Mouse (Mus musculus): ENCODE data around the gene Tbl1x. TPM values are rescaled to one million over a fixed set of nuclear protein-coding genes. Genes with fewer than 3 reads are reported as not detected.

Gene Tbl1x
- polyA plus RNA-seq, 1 experiment = 70.4 TPM

DNA sequence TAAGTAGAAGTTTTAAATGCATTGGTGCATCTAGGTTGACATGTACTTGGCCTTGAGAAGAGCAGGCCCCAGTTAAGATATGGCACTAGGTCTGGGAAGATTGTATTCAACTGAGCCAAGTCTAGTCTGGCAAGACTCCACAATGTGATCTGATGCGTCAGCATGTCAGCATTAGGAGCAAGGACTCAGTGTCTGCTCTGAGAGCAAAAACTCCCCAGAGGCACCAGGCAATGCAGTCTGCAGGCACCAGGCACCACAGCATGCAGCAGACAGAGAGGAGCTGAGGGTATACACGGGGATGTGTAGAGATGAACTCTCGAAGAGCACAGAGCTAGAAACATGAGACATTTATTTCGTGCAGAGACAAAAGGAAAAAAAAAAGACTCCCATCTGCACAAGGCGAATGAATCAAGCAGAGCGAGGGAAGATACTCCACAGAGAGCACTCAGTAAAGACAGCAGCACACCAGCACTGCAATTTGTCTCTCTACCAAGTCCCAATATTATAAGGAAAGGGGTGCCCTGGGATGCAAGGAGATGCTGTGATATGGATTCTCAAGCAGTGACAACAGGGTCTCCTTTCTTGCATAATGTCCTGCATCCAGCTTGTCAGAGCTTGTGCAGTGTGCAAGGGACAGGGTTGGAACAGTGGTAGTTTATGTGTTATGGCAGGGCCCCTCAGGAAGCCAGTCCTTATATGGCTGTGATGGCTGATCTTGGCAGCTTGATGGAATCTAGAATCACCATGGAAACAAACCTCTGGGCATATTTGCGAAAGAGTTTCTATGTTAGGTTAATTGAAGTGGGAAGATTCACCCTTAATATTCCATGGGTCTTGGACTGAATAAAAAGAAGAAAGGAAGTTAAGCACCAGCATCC, 22.7 kb upstream of the Tbl1x start:
- Histone ChIP-seq H3K27me3 (ENCODE audit: control insufficient read depth, insufficient read depth, low read length, poor library complexity, severe bottlenecking) (no peaks in the 10 kb centered on the region), H3K36me3 (ENCODE audit: control insufficient read depth, insufficient read depth, low read length, poor library complexity, severe bottlenecking) (no peaks in the 10 kb centered on the region), H3K9me3 (replicated peaks; ENCODE audit: control insufficient read depth, insufficient read depth, low read length, poor library complexity, severe bottlenecking) (no peaks in the 10 kb centered on the region), H3K4me3 (ENCODE audit: low read depth, low read length) (no peak overlapping the region), H3K4me1 (ENCODE audit: control insufficient read depth, insufficient read depth, low read length) (no peaks in the 10 kb centered on the region), H3K9ac (ENCODE audit: low read depth, poor library complexity, severe bottlenecking) (no peak overlapping the region), H3K27ac (ENCODE audit: insufficient read depth, low read length) (no peak overlapping the region)
- no peak for TF ChIP-seq POLR2A (IDR thresholded peaks at IDR 0.05; ENCODE audit: insufficient read depth, low read length)
- TF ChIP-seq EP300 (IDR thresholded peaks at IDR 0.05; ENCODE audit: insufficient read depth, low read depth, low read length) = no peak
- TF ChIP-seq CTCF (IDR thresholded peaks at IDR 0.05; ENCODE audit: low read depth, low read length) = no peak

DNA sequence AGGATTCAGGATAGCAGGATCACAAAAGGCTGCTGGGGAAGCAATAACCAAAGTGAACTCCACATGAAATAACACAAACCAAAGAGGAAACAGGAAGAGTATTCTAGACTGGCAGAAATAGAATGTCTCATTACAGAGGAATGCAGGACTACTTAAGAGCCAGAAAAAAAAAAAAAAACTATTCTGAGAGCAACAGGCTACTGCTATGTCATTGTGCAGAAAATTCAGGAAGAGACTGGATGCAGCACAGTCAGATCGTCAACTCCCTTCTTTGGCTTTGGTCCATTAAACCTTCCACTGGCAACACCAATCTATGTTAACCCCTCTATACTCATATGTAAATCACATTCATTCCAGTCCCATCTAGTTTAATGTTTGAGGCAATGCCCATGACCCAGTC, 20.7 kb upstream of the Tbl1x start:
- H3K4me1 ChIP-seq (ENCODE audit: control insufficient read depth, insufficient read depth, low read length) = no peaks in the 10 kb centered on the region
- no peaks in the 10 kb centered on the region for H3K27me3 ChIP-seq (ENCODE audit: control insufficient read depth, insufficient read depth, low read length, poor library complexity, severe bottlenecking)
- no peak for TF ChIP-seq CTCF (IDR thresholded peaks at IDR 0.05; ENCODE audit: low read depth, low read length)
- TF ChIP-seq EP300 (IDR thresholded peaks at IDR 0.05; ENCODE audit: insufficient read depth, low read depth, low read length) = no peak
- no peak overlapping the region for H3K27ac ChIP-seq (ENCODE audit: insufficient read depth, low read length)
- no peaks in the 10 kb centered on the region for H3K36me3 ChIP-seq (ENCODE audit: control insufficient read depth, insufficient read depth, low read length, poor library complexity, severe bottlenecking)
- no peak overlapping the region for H3K9ac ChIP-seq (ENCODE audit: low read depth, poor library complexity, severe bottlenecking)
- no peak overlapping the region for H3K4me3 ChIP-seq (ENCODE audit: low read depth, low read length)
- no peaks in the 10 kb centered on the region for H3K9me3 ChIP-seq (replicated peaks; ENCODE audit: control insufficient read depth, insufficient read depth, low read length, poor library complexity, severe bottlenecking)

DNA sequence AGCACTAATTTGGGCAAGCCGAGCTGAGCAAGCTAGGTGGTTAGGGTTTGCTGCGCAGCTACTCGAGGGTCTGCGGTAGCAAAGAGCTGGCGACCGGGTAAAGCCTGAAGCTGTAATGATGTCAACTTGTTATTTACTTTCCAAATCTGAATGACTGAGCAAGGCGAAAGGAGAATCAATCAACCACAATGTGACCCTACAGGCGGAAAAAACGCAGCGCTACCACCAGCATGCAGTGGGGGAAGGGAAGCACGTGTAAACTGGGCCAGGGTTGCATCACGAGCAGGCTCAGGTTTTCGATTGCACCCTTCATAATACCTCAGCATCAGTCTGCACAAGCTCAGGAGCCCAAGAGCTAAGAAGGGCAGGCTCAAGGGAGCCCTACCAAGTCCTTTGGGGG, 1.7 kb upstream of the Tbl1x start:
- H3K36me3 ChIP-seq (ENCODE audit: control insufficient read depth, insufficient read depth, low read length, poor library complexity, severe bottlenecking) = no peaks in the 10 kb centered on the region
- H3K9me3 ChIP-seq (replicated peaks; ENCODE audit: control insufficient read depth, insufficient read depth, low read length, poor library complexity, severe bottlenecking) = no peaks in the 10 kb centered on the region
- H3K27me3 ChIP-seq (ENCODE audit: control insufficient read depth, insufficient read depth, low read length, poor library complexity, severe bottlenecking) = no peaks in the 10 kb centered on the region
- TF ChIP-seq POLR2A (IDR thresholded peaks at IDR 0.05; ENCODE audit: insufficient read depth, low read length) (no peak), EP300 (IDR thresholded peaks at IDR 0.05; ENCODE audit: insufficient read depth, low read depth, low read length) (peak; percentile 97), CTCF (IDR thresholded peaks at IDR 0.05; ENCODE audit: low read depth, low read length) (no peak)
- peak overlapping the region; percentile 57 for H3K4me3 ChIP-seq (ENCODE audit: low read depth, low read length)
- H3K27ac ChIP-seq (ENCODE audit: insufficient read depth, low read length) = peak overlapping the region; percentile 73
- H3K9ac ChIP-seq (ENCODE audit: low read depth, poor library complexity, severe bottlenecking) = peak overlapping the region; percentile 97
- no peaks in the 10 kb centered on the region for H3K4me1 ChIP-seq (ENCODE audit: control insufficient read depth, insufficient read depth, low read length)

DNA sequence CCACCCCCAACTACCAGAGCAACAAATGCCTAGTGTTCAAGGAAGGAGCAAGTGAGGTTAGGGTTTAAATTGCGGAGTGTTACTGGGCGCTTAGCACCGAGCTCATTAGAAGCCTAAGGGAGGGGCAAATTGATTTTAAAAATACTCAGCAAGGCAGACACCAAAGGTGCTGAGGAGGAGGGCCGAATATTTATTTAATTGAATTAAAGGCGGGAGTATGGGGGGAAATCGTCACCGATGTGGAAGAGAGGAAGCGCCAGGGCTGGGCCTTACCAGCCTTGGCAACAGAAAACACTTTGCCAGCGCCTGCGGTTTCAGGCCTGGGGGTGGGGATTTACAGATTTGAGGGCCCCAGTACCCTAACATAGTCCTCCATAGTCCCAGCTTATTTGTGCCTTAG, 1.0 kb upstream of the Tbl1x start:
- H3K9me3 ChIP-seq (replicated peaks; ENCODE audit: control insufficient read depth, insufficient read depth, low read length, poor library complexity, severe bottlenecking) = no peaks in the 10 kb centered on the region
- peak overlapping the region; percentile 73 for H3K27ac ChIP-seq (ENCODE audit: insufficient read depth, low read length)
- H3K36me3 ChIP-seq (ENCODE audit: control insufficient read depth, insufficient read depth, low read length, poor library complexity, severe bottlenecking) = no peaks in the 10 kb centered on the region
- no peaks in the 10 kb centered on the region for H3K4me1 ChIP-seq (ENCODE audit: control insufficient read depth, insufficient read depth, low read length)
- no peaks in the 10 kb centered on the region for H3K27me3 ChIP-seq (ENCODE audit: control insufficient read depth, insufficient read depth, low read length, poor library complexity, severe bottlenecking)
- peak overlapping the region; percentile 57 for H3K4me3 ChIP-seq (ENCODE audit: low read depth, low read length)
- no peak for TF ChIP-seq POLR2A (IDR thresholded peaks at IDR 0.05; ENCODE audit: insufficient read depth, low read length)
- TF ChIP-seq CTCF (IDR thresholded peaks at IDR 0.05; ENCODE audit: low read depth, low read length) = no peak
- no peak for TF ChIP-seq EP300 (IDR thresholded peaks at IDR 0.05; ENCODE audit: insufficient read depth, low read depth, low read length)
- H3K9ac ChIP-seq (ENCODE audit: low read depth, poor library complexity, severe bottlenecking) = peak overlapping the region; percentile 97

DNA sequence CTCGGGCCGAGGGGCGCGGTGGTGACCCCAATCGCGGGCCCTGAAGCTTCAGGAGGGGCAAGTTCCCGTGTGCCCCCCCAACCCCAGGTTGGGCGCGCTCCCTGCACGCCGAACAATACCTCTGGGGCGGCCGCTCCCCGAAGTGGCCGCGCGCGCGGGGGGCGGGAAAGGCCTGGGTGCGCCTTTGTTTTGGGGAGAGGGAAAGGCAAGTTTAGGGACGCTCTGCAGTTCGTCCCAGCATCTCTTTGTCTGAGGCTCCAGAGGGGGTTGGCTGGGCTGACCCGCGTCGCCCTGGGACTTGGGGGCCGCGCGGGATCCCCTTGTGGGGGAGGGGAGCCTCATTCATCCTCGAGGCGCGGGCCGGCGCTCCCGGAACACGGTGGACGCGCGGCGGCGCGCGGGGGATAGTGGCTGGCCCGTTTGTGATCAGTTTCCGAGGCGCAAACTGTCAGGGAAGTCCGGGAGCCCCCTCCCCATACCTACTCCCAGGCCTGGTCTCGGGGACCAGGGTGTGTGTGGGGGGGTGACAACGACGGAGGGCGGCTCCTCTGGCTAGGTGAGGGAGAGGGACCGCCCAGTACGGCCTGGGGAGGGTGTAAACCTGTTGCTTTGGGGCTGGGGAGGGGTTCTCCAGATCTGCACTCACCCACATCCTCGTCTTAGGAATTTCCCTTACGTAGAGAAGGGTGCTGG, 634 bp downstream of the Tbl1x start:
- Histone ChIP-seq H3K4me3 (ENCODE audit: low read depth, low read length) (peak overlapping the region; percentile 89), H3K9ac (ENCODE audit: low read depth, poor library complexity, severe bottlenecking) (peak overlapping the region; percentile 97), H3K36me3 (ENCODE audit: control insufficient read depth, insufficient read depth, low read length, poor library complexity, severe bottlenecking) (no peaks in the 10 kb centered on the region), H3K27me3 (ENCODE audit: control insufficient read depth, insufficient read depth, low read length, poor library complexity, severe bottlenecking) (no peaks in the 10 kb centered on the region), H3K4me1 (ENCODE audit: control insufficient read depth, insufficient read depth, low read length) (no peaks in the 10 kb centered on the region), H3K9me3 (replicated peaks; ENCODE audit: control insufficient read depth, insufficient read depth, low read length, poor library complexity, severe bottlenecking) (no peaks in the 10 kb centered on the region), H3K27ac (ENCODE audit: insufficient read depth, low read length) (peak overlapping the region; percentile 84)
- TF ChIP-seq POLR2A (IDR thresholded peaks at IDR 0.05; ENCODE audit: insufficient read depth, low read length) = no peak
- peak; percentile 25; the same call in 1 of the 2 replicates for TF ChIP-seq EP300 (IDR thresholded peaks at IDR 0.05; ENCODE audit: insufficient read depth, low read depth, low read length)
- TF ChIP-seq CTCF (IDR thresholded peaks at IDR 0.05; ENCODE audit: low read depth, low read length) = no peak
